Mouse (Mus musculus): Measurements from ENCODE around the gene Hnrnpu.

Hnrnpu gene

DNA sequence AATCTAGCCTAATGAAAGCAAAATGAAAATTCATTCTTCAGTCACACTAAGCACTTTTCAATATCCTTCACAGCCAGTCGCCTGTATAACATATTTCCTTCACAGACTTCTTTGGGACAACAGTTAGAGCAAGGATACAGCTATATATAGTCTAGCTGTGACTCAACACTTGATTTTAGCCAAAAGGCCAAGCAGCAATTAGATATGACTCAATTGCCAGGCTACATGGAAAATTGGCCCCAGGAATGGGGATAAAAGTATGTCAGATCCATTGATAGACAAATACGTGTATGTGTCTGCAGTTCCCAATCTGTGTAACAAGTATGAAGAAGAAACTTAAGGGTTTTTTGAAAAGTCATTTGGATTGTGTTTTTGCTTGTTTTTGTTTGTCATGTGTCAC is 2.6 kb upstream of the Hnrnpu start:
- in situ Hi-C loops (cut with MboI) = no loop called here

GRCm38 (mm10) chr1:178338318-178338641 is 683 bp upstream of the Hnrnpu start:
- in situ Hi-C loops (cut with MboI) = no loop called here

DNA sequence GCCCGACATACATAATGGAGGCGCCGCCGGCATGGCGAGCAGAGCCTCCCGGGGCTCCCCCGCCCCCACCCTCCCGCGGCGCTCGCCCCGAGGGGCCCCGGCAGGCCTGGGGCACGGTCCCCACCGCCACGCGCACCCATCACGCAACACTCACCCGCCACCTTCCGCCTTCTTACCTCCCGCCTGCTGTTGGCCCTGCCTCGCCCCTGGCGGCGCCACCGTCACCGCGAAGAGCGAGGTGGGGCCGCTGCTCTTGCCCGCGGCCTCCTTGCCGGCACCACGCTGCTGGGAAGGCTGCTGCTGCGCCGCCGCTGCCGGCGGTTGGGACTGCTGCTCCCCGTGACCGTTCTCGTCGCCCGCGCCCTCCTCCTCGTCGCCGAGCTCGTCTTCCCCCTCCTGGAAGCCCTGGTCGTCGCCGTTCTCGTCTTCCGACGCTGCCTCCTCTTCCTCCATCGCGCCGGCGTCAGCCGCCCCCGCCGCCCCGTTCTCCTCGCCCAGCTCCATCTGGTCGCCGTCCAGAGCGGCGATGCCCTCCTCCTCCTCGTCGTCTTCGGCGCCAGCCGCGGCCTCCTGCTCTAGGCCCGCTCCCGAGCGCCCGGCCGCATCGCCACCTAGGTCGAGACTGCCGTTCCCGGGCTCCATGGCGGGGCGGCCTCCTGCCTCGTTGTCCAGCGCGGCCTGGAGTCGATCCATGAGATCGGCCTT is 668 bp downstream of the Hnrnpu start:
- in situ Hi-C loops (cut with MboI) = no loop called here

DNA sequence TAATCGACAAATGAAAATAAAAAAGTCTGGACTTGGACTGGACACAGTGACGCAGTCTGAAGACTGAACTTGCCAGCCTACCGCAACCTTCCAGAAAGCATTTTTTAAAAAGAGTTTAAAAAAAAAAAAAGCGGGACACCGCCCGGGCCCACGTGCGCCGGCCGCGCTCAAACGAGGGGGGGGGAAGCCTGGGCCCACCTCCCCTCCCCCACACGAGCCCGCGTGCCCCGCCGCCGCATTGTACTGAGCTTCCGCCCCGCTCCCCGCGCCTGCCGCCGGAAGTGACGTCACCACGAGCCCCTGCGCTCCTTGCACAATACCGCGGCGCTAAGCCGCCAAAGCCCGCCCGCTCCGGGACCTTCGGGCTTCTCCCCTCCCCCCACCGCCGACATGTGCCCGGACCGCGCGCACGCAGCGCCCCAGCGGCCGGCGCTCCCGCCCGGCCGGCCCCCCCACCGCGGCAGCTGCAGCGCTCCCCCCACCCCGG is 1.3 kb downstream of the Hnrnpu start:
- in situ Hi-C loops (cut with MboI) = no loop called here

GRCm38 (mm10) chr1:178335860-178336261 is 1.7 kb downstream of the Hnrnpu start:
- in situ Hi-C loops (cut with MboI) = no loop called here

DNA sequence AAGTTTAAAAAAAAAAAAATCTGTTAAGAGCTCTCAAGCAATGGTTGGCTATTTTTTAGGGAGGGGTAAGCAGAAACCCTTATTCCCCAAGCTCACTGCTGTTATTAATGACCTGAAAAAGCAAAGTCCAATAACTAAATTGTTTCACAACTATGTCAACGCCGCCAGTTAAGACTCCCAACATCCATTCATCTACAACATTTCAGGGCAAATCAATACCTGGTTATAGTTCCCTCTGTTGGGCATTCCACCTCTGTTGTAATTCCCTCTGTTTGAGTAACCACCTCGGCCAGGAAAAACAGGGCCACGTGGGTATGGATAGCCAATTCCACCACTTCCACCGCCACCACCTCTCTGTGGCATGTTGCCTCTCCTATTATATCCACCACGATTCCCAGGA is 7.7 kb downstream of the Hnrnpu start:
- in situ Hi-C loops (cut with MboI) = no loop called here

- in situ Hi-C loops (cut with MboI) = no loop called here
These were observed 8.6 kb downstream of the Hnrnpu start for GRCm38 (mm10) chr1:178329017-178329416.

DNA sequence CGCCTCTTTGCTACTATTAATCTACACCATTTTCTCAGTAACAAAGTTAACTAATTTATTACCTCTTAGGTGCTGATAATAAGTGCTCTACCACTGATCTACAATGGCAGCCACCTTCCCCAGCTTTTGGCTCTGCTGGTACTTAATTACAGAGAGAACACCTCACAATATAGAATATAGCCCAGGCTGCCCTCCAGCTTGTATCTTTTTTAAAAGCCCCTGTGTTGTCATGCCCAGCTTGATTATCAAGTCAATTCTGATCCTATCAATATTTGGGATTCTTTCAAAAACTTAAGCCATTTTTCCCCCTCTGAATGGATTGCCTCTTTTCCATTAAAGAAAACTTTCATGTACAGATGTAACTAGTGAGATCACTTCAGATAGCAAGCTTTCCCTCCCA is 10.6 kb downstream of the Hnrnpu start:
- in situ Hi-C loops (cut with MboI) = no loop called here

DNA sequence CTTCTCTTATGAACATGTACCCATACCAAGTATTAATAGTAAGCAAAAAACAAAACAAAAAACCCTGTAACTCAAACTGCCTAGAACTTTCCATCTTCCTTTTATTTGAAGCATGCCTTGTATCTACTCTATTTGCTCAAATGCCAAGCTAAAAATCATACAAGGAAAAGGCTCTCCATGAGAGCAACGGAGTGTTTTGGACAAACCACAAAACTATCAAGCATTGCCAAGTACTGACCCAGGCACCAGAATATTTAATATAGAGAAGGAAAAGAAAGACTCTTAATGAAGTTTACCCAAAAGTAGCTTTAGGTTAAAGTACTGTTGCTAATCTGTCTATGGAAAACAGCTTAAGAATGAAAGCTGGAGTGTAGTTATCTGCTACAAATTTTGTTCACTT is 11.2 kb downstream of the Hnrnpu start:
- in situ Hi-C loops (cut with MboI) = no loop called here

GRCm38 (mm10) chr1:178324568-178324967 is 13.0 kb downstream of the Hnrnpu start:
- in situ Hi-C loops (cut with MboI) = no loop called here

DNA sequence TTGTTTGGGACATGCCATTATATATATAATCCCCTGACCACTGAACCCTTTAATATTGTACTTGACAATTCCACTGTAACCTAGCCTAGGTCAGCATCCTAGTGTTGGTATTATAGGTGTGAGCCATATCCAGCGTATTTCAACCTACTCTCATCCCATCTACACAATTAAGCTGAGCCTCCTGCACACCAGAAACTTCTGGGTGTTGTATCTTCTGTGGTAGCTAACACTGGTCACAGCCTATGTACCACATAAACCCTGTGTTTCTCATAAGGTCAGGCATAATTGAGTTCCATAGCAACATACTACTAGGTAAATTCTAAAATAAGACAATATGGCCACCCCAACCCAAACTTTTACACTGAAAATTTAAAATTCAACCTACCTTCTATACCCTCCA is 14.4 kb downstream of the Hnrnpu start:
- in situ Hi-C loops (cut with MboI) = no loop called here

DNA sequence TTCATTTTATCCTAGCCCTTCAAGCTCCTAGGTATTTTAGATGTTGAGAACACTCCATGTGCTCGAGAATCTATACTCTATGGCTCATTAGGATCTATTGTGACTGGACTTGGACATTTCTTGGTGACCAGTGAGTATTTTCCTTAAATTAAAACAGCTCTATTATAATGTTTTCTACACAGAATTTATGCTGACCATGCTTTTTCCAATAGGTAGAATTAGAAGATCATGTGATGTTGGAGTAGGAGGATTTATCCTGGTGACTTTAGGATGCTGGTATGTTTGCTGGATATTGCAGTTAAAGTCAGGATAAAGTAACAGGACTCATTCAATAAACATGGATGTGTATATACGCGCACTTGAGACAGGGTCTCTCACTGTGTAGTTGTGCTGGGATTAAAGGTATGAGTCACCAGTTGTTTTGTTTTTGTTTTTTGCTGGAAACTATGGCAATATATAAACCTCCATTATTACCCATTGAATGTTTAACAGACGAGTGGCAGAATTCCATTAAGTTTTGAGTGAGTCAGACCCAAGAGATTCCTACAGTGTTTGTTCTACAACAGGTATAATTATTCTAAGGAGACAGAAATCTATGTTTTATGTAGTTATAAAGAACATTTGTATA is 15.8 kb downstream of the Hnrnpu start:
- in situ Hi-C loops (cut with MboI) = no loop called here

DNA sequence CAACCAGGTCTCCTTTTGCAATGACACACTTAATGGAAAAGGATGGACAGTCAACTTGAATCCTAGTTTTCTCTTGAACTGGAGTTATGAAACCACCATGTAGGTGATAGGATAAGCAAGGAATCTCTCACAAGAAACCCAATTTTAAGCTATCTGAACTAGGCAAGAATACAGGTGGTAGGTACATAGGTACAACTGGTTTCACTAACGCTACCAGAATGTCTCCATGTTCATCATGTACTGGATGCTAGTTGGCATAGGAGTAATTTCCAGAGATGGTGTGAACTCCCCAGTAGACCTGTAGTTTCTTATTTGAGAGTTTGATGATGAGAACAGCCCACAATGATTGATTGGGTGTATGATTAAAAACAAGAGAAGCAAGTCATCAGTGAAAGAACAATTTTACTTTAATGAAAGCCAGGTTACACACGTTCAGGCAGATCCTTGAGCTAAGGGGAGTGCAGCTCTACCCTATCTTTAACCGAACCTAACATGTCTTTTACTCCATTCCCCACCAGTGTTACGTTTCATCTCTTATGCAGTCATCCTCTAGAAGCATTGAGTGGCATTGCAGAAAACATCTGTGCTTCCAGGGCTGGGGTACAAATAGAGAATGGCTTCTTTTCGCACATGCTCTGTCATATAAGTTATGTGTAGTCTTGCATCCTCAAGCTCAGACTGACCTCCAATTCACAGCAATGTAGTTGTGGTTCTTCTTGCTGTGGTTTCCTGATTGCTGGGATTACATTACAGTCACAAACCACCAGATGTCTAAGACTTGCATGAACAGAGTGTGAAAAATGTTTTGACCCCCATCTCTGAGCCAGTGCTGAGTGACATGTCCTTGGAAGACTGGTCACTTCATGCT is 16.6 kb downstream of the Hnrnpu start:
- in situ Hi-C loops (cut with MboI) = no loop called here

DNA sequence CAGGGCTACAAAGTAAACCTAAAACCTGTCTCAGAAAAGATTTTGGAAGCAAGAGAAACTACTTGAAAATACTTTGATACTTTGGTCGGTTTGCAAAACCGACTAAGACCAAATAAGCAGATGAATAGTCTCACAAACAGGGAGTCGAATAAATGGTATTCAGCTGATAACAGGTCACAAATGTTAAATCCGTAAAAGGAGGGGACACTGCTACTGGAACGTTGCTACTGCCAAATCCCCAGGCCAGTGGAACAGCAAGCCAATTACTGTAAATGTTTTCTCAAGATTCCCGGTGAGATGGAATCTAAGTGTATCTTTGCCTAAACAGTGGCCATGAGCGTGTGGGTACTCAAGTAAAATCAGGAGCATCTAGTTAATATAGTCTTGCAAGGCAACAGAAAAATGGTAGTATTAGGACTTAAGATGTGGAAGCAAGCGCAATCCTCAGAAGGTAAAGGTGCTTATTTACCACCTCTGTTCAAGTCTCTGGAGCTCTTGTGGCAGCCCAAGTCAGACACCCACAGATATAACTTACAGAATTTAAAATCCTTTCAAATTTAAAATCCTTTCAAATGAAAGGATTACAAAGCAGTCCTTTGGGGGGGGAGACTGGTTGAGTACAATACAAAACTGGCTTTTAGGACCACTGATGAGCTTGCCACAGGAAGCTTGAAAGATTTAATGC is 17.4 kb downstream of the Hnrnpu start:
- in situ Hi-C loops (cut with MboI) = no loop called here

DNA sequence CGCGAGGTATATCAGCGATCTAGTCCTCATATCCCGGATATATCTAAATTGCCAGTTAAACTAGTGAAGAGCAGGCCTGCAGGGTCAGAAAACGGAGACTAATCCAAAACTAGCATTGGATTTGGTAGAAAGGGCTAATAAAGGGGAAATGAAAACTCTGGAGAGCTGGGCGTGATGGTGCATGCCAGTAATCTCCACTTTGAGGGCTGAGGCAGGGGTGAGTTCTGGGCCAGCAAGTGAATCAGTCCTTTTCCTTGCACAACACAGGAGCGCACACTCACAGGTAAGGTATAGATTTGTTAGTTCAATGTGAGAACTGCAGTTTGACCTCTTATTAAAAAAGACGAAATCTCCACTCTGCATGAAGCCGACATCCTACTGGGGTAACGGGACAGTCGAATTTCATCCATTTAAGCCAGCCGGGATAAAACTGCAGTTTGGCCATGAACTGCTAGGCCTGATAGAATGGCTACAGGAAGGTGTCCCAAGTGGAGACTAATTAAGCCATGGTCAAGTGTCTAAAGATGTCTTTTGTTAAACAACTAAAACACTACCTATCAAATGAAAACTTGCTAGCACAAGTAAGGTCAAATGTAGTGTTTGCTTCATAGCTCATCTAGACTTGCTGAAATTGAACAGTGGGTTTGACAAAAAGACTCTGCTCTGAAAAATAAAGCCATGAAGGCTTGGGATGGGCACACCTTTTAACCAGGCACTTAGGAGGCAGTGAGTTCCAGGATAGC is 18.1 kb downstream of the Hnrnpu start:
- in situ Hi-C loops (cut with MboI) = loop anchor here (10.0 kb wide), 1 partner anchor 125 kb away; no protein-coding TSS in a partner anchor

- in situ Hi-C loops (cut with MboI) = loop anchor here (10.0 kb wide), 1 partner anchor 126 kb away; no protein-coding TSS in a partner anchor
These were observed 19.0 kb downstream of the Hnrnpu start, which contains the start of gene Cox20 for GRCm38 (mm10) chr1:178318389-178319184. TSS of gene Cox20 (plus strand) at chr1:178319130.

GRCm38 (mm10) chr1:178318002-178318388 is 19.6 kb downstream of the Hnrnpu start:
- in situ Hi-C loops (cut with MboI) = loop anchor here (10.0 kb wide), 1 partner anchor 127 kb away; no protein-coding TSS in a partner anchor

DNA sequence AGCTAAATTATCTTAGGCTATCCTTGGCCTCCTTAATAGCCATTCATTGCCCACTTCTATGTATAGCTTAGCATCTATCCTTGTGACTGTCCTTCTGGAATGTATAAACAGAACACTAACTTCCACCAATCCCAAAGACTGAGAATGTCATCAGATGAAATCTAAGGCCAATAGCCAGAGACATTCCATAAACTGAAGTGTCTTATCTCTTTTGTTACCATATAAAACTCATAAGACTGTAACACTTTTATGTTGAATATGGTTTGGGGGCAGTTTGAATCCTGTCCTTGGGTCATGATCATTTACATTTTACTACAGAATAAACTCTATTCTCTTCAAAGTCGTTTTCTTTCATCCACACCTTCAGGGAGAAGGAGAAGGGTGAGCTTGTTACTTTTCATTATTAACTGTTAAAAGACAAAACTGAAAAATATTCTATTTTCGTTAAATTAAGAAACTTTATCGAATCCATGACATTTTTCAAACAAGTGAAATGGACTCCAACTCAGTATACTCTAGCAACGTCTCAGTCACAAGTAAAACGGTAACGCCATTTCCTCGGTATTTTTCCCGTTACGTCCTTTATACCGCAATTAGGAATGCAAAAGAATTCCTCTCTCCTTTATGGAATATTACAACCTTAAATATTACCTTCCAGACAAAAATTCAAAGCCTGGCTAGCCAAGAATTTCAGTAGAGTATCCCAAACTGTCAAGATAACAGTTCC is 20.2 kb downstream of the Hnrnpu start:
- in situ Hi-C loops (cut with MboI) = loop anchor here (10.0 kb wide), 1 partner anchor 127 kb away; no protein-coding TSS in a partner anchor

DNA sequence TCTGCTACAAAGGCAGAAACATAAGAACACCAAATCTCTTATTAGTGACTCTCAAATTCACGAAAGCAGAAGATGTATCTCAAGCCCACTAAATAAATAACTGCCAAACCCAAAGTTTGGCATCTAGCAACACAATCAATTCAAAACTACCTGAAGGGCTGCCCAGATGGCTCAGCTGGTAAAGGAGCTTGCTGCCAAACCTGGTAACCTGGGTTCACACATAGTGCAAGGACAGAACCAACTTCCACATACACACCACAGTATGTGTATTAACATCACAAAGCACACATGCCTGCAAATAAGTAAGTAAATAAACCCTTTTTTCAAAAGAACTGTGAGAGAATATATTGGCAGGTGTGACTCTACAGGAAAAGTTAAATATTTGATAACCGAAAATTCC is 23.4 kb downstream of the Hnrnpu start:
- in situ Hi-C loops (cut with MboI) = loop anchor here (10.0 kb wide), 1 partner anchor 131 kb away; no protein-coding TSS in a partner anchor

Data from mature B cell (primary cell).